Mouse (Mus musculus) heart, adult 2 months (tissue): ENCODE measurements around the gene Nlk. TPM values are rescaled to one million over a fixed set of nuclear protein-coding genes. Genes with fewer than 3 reads are reported as not detected.

Experiments used
- DNase-seq, 2 experiments: peaks; one replicate each; pipeline ENCODE4 v3.0.0; 2021
- H3K27ac ChIP-seq: fragments of 200-600 bp; 2 replicates; pipeline ENCODE4 v1.8.1; 2022
- H3K27me3 ChIP-seq: fragments of 200-500 bp; 2 replicates; pipeline ENCODE4 v1.6.1; 2012; ENCODE audit warnings: mild to moderate bottlenecking, low read length, inconsistent platforms, mixed read lengths; ENCODE audit not compliant: control insufficient read depth, insufficient read depth
- H3K36me3 ChIP-seq: fragments of 200-500 bp; 2 replicates; pipeline ENCODE4 v1.6.1; 2012; ENCODE audit warnings: low read length, inconsistent platforms; ENCODE audit not compliant: control insufficient read depth, insufficient read depth
- H3K4me1 ChIP-seq: fragments of 200-500 bp; 2 replicates; pipeline ENCODE4 v1.6.1; 2011; ENCODE audit warnings: low read length; ENCODE audit not compliant: control insufficient read depth, insufficient read depth
- H3K4me3 ChIP-seq: fragments of 200-600 bp; 2 replicates; pipeline ENCODE4 v1.8.1; 2022
- H3K79me2 ChIP-seq: fragments of 200-500 bp; replicated peaks from 2 replicates; pipeline ENCODE4 v1.6.1; 2012; ENCODE audit warnings: mild to moderate bottlenecking, inconsistent platforms, low read length, moderate library complexity, mixed read lengths; ENCODE audit not compliant: control insufficient read depth, insufficient read depth
- H3K9ac ChIP-seq: fragments of 200-500 bp; 2 replicates; pipeline ENCODE4 v1.6.1; 2012; ENCODE audit warnings: low read depth, mild to moderate bottlenecking, control low read depth, inconsistent platforms, low read length, mixed read lengths
- CTCF ChIP-seq: fragments of 200-600 bp; IDR thresholded peaks from 2 replicates; pipeline ENCODE4 v1.8.1; 2022; ENCODE audit warnings: antibody characterized with exemption, mild to moderate bottlenecking, moderate library complexity
- EP300 ChIP-seq: fragments of 200-500 bp; IDR thresholded peaks from 2 replicates; pipeline ENCODE4 v1.6.1; 2011; ENCODE audit warnings: low read depth, low read length, control low read depth; ENCODE audit not compliant: insufficient read depth
- POLR2A ChIP-seq: fragments of 200-500 bp; IDR thresholded peaks from 2 replicates; pipeline ENCODE4 v1.6.1; 2011; ENCODE audit warnings: mild to moderate bottlenecking, low read depth, low read length, control low read depth; ENCODE audit not compliant: insufficient read depth
- WGBS: fragments of 180-500 bp; shearing (Covaris S2); methylation state at CpG from one replicate; pipeline ENCODE4 v1.1.7; 2018; 5-methylcytosine and 5-hydroxymethylcytosine counted together
- intact Hi-C: fragments of 180-260 bp; cut with DNase I; formaldehyde crosslinking; loops from one replicate; pipeline ENCODE4 v1.15.1; 2025
- polyA plus RNA-seq: library from polyadenylated mRNA; depleted of rRNA; stranded (reverse); fragments of >200 nt; gene quantifications from 2 replicates; pipeline ENCODE4 v1.2.3, GENCODE M21; 2012
- total RNA-seq, 2 experiments: library from RNA; stranded (reverse); gene quantifications; 2 replicates each; pipeline ENCODE4 v1.2.3; 2021

Nlk gene
- total and polyA plus RNA-seq, 3 experiments, result 10.7 to 14.9 (median 13.0) TPM

- WGBS, result 24% methylated on average over 3 of the region's 3 CpGs
- no peak overlapping the region for H3K4me3 ChIP-seq
- intact Hi-C loops, result no loop called here
- no peak overlapping the region for H3K9ac ChIP-seq
- H3K79me2 ChIP-seq, result no peaks in the 10 kb centered on the region
- no peak for DNase-seq
- H3K27me3 ChIP-seq, result no peaks in the 10 kb centered on the region
- H3K4me1 ChIP-seq, result no peaks in the 10 kb centered on the region
- no peak overlapping the region for H3K27ac ChIP-seq
- no peaks in the 10 kb centered on the region for H3K36me3 ChIP-seq
- TF ChIP-seq POLR2A (no peak), CTCF (no peak), EP300 (no peak)
These were observed 5.1 kb upstream of the Nlk start for GRCm38 (mm10) chr11:78702319-78702718.

GRCm38 (mm10) chr11:78697753-78698171 lies 589 bp upstream of the Nlk start:
- Histone ChIP-seq H3K4me1 (peaks cover 7% of the 10 kb centered on the region), H3K36me3 (peaks cover 10% of the 10 kb centered on the region), H3K27ac (peak overlapping the region; percentile 84), H3K27me3 (no peaks in the 10 kb centered on the region), H3K4me3 (peak overlapping the region; percentile 77), H3K79me2 (no peaks in the 10 kb centered on the region), H3K9ac (no peak overlapping the region)
- intact Hi-C loops, result loop anchor here (2.0 to 10.0 kb wide), 3 partner anchors 55 to 133 kb away; partner anchors contain the start of genes Ccnq and Lyrm9
- peak; percentile 89 for DNase-seq
- TF ChIP-seq EP300, result no peak
- no peak for TF ChIP-seq CTCF
- TF ChIP-seq POLR2A, result no peak
- WGBS, result under 1% methylated on average over 12 of the region's 12 CpGs

GRCm38 (mm10) chr11:78694249-78694648 lies 2.9 kb downstream of the Nlk start:
- WGBS, result 29% methylated on average over 3 of the region's 3 CpGs
- Histone ChIP-seq H3K27me3 (no peaks in the 10 kb centered on the region), H3K79me2 (no peaks in the 10 kb centered on the region), H3K9ac (no peak overlapping the region), H3K36me3 (peaks cover 21% of the 10 kb centered on the region), H3K4me3 (no peak overlapping the region), H3K27ac (peak overlapping the region; percentile 13), H3K4me1 (peaks cover 8% of the 10 kb centered on the region)
- DNase-seq, result peak in 1 of 2 experiments; percentile 35
- intact Hi-C loops, result loop anchor here (2.0 to 10.0 kb wide), 2 partner anchors 69 to 129 kb away; no protein-coding TSS in a partner anchor
- TF ChIP-seq EP300, result no peak
- TF ChIP-seq CTCF, result no peak
- TF ChIP-seq POLR2A, result no peak

GRCm38 (mm10) chr11:78693307-78693706 lies 3.9 kb downstream of the Nlk start:
- TF ChIP-seq POLR2A, result no peak
- no peak for TF ChIP-seq CTCF
- H3K27ac ChIP-seq, result no peak overlapping the region
- peaks cover 8% of the 10 kb centered on the region for H3K4me1 ChIP-seq
- DNase-seq, result no peak
- peaks cover 21% of the 10 kb centered on the region for H3K36me3 ChIP-seq
- no peak overlapping the region for H3K9ac ChIP-seq
- no peak overlapping the region for H3K4me3 ChIP-seq
- intact Hi-C loops, result loop anchor here (10.0 kb wide), 1 partner anchor 129 kb away; no protein-coding TSS in a partner anchor
- H3K27me3 ChIP-seq, result no peaks in the 10 kb centered on the region
- 94% methylated on average over 8 of the region's 8 CpGs for WGBS
- H3K79me2 ChIP-seq, result no peaks in the 10 kb centered on the region; the same call in 1 of the 2 replicates

- Histone ChIP-seq H3K4me1 (peaks cover 8% of the 10 kb centered on the region), H3K79me2 (no peaks in the 10 kb centered on the region; the same call in 1 of the 2 replicates), H3K27me3 (no peaks in the 10 kb centered on the region), H3K9ac (no peak overlapping the region), H3K27ac (no peak overlapping the region), H3K4me3 (no peak overlapping the region), H3K36me3 (peaks cover 21% of the 10 kb centered on the region)
- TF ChIP-seq EP300 (no peak), POLR2A (no peak), CTCF (no peak)
- WGBS, result 38% methylated on average over 2 of the region's 2 CpGs
- DNase-seq, result no peak
- intact Hi-C loops, result loop anchor here (10.0 kb wide), 1 partner anchor 126 kb away; no protein-coding TSS in a partner anchor
These were observed 6.0 kb downstream of the Nlk start for GRCm38 (mm10) chr11:78691201-78691600.

GRCm38 (mm10) chr11:78690547-78690946 lies 6.6 kb downstream of the Nlk start:
- Histone ChIP-seq H3K79me2 (no peaks in the 10 kb centered on the region; the same call in 1 of the 2 replicates), H3K4me3 (no peak overlapping the region), H3K27me3 (no peaks in the 10 kb centered on the region), H3K9ac (no peak overlapping the region), H3K4me1 (peaks cover 8% of the 10 kb centered on the region), H3K36me3 (peaks cover 21% of the 10 kb centered on the region), H3K27ac (no peak overlapping the region)
- 77% methylated on average over 3 of the region's 3 CpGs for WGBS
- TF ChIP-seq POLR2A, result no peak
- TF ChIP-seq EP300, result no peak
- TF ChIP-seq CTCF, result no peak
- intact Hi-C loops, result loop anchor here (10.0 kb wide), 1 partner anchor 126 kb away; no protein-coding TSS in a partner anchor
- DNase-seq, result no peak
